Mouse (Mus musculus) yolk sac, embryonic 10.5 days (tissue): ENCODE measurements at regions not wholly inside any gene's neighbourhood (a gene's known extent, or its start where the extent isn't known, plus 50 kb on each side); places are given as distances from the start of the nearest gene placed in this dataset.

Experiments
- DNase-seq: peaks from one replicate; pipeline ENCODE4 v3.0.0-alpha.2; 2017; ENCODE audit warnings: low spot score

DNA sequence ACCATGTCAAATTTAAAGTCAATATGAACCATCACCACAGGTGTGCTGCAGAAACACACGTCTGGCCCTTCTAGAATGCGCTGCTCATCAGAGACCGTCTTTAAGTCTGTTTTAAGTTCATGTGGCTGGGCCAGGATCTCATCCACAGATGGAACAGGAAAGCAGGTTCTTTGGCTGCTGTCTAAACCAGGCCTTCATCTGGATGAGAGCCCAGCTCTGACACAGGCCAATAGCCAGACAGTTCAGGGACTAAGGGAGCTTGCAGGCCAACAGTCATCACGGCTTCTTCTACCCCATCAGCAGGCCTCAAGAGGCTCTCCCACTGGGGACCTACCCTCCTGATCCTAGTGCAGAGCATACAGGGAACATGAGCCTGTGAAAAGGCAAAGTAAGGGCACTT lies 185.4 kb upstream of the Eci2 start:
- DNase-seq, result no peak

DNA sequence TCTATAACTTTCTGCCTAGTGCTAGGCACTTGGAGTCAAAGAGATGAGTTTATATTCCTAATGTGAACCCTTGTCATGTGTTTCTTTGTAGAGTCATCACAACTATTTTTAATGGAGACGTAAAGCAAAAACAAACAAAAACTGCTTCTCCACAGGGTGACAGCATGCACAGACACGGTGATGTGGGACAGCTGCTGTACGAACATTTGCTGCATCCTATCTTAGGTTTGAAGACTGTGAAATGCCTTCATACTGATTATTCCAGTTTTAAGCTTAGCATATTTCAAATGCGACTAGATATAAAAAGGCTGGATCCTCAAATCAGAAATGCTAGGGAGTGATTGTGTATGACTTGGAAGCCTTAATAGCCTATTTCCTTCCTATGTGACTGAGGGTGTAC lies 187.3 kb upstream of the Eci2 start:
- DNase-seq, result no peak

DNA sequence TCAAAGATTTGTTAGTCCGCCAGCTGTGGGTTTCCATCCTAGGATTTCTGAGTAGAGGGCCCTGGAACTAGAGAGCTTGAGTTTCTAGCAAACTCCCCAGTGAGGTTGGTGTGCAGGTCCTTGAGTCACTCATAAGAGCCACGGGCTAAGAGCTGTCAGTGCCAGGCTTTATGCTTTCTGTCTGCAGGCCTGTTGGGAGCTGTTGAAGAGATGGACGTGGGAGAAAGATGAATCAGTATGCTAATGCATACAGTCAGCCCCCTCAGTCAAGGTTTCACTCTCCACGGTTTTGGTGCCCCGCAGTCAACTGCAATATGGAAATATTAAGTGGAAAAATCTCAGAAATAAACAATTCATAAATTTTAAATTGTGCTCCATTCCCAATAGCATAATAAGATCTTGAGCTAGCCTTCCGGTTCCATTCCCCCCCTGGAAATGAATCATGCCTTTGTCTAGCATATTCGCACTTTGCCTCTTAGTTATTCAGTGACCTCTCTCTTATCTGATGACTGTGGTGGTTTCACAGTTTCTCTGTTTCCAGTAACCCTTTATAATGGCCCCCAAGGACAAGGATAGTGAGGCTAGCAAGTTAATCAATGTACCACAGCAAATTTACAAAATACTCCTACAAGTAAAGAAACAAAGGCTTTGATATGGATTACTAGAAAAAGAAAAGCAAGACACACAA lies 199.4 kb upstream of the Eci2 start:
- no peak for DNase-seq

DNA sequence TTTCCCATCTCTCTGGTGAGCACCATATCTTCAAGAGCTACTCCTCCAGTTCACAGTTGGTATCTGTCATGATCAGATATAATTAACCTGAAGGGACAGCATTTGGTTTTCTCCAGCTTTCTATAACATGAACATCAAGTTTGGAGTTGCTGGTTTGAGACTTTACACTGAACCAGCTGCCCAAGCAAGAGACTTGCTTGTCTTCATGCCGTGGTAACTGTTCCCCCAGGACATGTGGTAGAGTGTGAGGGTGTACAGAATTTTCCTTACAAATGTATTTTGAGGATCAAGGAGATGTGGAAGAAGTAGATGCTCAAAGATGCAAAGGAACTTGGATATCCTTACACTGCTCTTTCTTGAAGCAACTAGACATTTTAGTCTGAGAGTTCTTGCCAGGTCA lies 200.0 kb upstream of the Eci2 start:
- no peak for DNase-seq

DNA sequence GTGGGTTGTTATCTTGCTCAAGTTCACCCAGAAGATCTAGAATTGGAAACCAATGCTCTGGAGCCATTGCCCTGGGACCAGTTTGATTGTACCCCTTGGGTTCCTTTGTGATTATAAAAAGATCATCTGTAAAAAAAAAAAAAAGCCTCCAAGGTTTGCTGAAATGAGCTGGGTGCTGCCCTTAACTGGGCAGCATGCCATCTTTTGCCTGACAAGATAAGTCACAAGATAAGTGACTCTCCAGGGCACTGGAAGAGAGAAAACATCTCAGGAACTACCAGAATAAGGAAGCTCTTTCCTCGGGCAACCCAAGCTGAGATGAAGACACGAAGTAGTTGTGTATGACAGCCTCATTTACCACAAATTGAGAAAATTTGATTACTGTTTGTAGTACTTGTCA lies 202.7 kb upstream of the Eci2 start:
- DNase-seq, result no peak

DNA sequence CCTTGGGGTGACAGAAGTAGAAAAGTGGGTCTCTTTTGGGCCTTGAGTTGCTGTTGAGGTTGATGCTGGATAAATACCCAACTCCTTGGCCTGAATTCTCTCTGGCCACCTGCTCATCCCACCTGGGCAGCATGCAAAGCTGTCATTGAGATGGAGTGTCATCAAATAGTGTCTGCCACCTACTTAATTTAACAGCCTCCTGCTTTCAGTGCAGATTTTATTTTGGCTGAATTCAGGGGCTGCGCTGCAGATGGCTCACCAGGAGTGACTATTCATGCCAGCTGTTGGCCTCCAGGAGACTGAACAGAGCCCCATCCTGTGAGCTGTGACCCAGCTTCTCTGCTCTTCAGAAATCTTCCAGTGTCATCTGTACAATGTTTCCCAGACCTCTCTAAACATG lies 206.7 kb upstream of the Eci2 start:
- no peak for DNase-seq

DNA sequence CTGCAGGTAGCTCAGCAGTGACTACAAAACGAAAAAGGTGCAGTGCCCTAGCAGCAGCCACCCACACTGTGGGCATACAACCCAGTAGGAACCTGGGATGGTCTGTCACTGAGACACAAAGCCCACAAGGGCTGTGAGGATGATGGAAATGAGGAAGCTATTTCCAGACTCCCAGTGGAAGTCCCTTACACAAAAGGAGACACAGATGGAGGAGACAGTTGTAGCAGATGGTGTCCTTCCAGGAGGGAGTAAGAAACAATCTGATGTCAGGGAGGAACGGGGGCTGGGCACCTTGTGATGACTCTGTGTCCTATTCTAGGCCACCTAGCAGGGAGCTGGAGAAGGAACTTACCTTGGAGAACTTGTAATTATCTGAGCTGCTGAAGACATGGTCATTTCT lies 214.5 kb upstream of the Eci2 start:
- no peak for DNase-seq

DNA sequence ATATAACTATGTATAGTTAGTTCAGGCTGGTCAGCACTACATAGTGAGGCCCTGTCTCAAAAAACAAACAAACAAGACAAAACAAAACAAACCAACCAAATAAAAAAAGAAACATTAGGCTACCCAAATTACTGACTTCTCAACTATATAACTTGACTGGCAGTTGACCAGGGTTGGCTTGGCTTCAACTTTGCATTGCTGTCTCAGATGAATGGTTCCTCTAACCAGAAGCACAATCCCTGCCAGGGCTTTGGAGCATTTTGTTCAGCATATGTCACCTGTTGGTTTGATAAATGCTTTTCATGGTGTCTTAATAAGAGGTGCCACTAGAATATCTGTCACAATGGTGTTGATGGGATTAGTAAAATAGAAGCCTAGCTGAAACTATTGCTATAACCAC lies 217.1 kb upstream of the Eci2 start:
- no peak for DNase-seq

DNA sequence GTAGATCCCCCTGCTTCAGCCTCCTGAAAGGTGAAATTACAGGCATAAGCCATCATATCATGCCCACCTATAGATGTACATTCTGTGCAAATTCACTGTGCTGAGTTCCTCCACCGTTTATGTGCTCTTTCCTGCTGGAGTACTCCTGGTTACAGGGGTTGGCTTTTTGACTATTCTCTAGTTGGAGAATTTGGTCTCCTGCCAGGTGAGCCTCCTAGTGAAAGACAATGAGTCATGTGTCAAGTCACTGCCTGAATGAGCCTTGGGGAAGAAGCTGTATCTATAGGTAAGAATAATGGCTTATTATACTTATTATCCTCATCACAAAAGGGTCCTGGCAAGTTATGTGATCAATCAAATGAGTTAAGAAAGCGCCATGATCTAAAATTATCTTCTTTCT lies 230.5 kb upstream of the Eci2 start:
- no peak for DNase-seq

DNA sequence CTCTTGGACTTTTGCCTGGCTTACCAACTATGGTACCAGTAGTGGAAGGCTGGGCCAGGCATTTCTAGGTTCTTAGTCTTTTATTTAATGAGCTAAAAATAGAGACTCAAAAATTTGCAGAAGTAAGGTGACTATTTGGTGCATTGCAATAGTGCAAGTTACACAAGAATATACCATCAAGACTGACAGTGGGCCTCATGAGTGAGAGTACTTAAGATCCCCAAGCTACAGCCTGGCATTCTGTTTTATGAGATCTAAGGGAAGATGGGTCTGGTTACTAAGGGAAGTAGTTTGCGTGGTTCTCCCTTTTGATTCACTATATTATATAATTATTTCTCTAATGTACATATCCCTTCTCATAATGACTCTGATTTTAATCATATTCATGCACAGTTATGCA lies 231.8 kb upstream of the Eci2 start:
- DNase-seq, result no peak

DNA sequence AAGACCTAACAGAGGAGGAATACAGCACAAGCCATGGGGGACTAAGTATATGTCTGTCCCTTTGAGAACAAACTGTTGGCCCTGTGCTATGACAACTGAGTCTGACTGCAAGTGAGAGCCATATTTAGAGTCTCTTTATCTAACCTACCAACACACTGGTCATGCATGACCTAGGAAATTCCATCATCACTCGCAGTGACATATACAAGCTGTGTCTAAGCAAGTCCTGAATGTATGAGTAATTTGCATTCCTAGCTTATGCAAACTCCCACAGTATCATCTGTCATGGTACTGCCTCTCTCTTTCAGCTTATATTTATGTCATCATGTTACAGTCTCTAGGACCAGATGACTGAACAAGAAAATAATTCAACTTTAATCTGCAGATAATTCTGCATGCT lies 257.1 kb upstream of the Eci2 start:
- DNase-seq, result no peak

DNA sequence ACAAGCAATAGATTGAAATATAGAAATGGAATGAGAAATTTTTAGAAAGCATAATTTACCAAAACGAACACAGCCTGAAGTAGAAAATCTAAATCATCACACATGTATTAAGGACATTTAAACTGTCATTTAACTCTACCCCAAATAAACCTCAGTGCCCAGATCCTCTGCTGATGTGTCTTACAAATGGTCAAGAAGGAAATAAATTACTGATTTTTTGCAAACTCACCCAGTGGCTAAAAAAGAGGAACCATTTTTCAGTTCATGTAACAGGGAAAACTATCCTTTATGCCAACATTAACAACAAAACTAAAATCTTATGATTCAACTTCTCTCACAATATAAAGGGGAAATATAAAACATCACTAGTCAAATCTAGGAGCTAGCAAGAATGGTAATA lies 275.2 kb upstream of the Eci2 start:
- no peak for DNase-seq

DNA sequence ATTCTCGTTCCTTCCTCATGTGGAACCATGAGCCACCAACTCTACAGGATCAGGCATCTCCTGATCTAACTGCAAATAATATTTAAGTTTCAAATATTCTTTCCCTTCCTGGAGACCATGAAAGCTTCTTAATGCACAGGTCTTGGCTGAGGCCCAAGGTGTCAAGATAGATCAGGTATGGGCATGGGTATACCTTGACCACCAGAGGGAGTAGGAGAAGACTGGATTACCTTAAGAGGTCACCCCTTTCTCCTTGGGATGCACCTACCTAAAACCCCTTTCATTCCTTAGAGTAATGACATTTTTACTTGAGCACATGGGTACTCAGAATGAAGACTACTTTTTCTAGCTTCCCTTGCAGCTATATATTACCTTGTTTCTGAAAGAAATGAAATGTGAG lies 289.9 kb upstream of the Eci2 start:
- DNase-seq, result no peak

DNA sequence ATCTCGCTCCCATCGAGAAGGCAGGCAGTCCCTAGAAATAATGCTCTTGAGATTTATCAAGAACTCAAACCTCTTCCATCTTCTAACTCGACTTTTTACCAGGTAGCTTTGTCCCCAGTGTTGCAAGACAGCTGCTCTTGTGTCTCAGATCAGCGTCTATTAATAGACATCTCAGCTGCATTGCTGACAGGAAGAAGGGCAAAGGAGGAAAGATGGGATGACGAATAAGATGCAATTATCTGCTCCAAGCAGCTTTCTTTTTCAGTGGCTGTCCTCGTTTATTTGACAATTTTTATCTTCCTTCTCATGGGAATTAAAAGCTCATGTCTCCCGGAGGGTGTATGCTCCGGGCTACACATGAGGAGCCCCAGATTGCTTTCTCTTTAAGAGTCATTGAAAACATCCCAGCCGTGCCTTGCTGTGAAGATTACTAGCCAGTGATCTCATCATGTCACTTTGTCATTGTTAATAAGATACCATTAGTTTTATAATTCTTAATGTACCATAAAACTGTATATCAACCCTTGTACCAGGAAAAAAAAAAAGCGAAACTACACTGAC lies 299.9 kb upstream of the Eci2 start:
- DNase-seq, result no peak

DNA sequence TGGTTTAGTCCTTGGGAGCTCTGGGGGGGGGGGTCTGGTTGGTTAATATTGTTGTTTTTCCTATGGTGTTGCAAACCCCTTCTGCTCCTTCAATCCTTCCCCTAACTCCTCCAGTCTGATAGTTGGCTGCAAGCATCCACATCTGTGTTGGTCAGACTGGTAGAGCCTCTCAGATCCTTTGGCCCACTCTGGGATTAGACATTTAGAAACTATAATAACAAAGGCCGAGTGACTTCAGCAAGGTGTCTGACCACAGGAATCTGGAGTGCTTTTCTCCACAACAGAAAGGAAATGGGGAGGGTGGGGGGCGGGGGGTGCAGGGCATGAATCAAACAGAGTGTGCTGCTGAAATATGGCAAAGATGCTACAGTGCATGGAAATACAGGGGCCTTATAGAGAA lies 301.4 kb upstream of the Eci2 start:
- DNase-seq, result no peak

DNA sequence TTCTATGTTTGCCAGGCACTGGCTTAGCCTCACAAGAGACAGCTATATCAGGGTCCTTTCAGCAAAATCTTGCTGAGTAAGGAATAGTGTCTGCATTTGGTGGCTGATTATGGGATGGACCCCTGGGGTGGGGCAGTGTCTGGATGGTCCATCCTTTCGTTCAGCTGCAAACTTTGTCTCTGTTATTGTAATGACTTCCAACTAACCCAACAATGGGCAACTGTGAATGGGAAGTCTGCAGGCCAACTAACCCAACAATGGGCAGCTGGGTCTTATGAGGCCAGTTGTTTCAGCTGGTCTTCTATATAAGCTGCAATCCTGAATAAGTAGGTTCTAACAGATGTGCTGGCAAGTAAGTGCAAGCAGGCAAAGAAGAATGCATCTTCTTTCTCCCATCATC lies 304.0 kb upstream of the Eci2 start:
- no peak for DNase-seq

DNA sequence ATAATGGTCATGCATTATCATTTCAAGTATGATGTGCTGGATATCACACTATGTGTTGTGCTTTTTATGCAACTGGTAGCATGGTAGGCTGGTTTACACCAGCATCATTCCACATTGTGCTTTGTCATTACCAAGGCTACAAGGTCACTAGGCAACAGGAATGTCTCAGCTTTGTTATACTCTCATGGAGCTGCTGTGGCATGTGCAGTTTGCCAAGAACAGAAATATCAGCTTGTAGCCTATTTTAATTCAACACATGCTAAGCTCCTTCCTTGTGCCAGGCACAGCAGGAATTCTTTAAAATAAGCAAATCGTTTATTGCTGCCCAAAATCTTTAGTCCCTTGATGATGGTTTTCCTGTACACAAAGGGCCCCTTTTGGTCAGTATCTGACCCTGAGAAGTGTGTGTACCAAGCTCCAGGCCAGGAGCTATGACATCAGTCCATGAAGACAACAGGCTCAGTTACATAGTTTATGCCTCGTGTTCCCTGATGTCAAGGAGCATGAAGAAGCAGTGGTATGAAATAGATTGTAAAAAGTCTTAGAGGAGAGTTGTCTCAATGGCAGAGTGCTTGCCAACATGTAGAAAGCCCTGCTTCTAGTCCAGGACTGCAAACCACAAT lies 314.0 kb upstream of the Cdyl start:
- DNase-seq, result no peak

DNA sequence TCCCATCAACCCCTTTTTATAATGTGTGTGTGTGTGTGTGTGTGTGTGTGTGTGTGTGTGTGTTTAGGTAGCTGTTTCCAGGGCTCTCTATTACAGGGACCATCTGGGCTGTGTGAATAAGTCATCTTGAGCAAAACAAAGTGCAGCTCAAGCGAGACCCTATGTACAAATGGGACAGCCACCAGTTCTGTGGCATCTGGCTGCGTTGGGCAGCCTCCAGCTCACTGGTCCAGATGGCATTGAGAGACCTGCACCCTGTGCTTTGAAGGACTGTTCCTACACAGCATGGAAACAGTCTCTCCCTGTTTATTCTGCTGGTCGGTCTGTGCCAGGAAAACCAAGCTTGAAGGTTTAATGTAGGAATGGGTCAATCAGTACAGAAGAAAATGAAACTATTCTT lies 311.4 kb upstream of the Cdyl start:
- no peak for DNase-seq

DNA sequence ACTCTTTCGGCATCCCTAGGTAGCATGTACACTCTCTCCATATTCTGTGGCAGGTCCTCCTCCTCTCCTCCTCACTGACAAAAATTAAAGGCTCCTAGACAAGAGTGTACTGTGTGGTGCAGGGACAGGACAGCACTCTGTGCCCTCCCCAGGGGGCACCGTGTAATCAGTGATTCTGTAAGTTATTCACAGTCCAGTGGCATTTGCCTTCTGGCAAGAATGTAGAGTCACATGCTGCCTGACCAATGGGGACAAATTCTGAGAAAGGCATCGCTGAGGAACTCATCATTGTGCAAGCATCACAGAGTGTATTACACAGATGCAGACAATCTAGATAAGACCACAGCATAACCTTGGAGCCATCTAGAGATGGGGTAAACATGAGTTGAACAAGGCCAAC lies 300.3 kb upstream of the Cdyl start:
- DNase-seq, result no peak

DNA sequence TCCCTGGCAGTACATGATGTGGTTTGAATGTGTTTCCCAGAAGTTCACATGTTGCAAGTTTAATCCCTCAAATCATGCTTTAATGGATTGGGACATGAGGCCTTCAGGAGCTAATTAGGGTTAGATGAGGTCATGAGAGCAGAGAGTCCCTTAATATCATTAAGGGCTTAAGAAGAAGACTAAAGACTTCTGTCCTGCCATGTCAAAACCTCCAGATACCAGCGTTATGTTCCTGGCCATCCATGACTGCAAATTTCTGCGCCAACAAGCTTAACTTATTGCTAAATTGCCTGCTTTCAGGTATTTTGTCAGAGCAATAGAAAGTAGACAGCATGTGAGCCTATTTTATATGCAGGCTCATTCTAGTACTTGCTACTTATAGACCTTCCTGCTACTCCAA lies 282.1 kb upstream of the Cdyl start:
- DNase-seq, result no peak

DNA sequence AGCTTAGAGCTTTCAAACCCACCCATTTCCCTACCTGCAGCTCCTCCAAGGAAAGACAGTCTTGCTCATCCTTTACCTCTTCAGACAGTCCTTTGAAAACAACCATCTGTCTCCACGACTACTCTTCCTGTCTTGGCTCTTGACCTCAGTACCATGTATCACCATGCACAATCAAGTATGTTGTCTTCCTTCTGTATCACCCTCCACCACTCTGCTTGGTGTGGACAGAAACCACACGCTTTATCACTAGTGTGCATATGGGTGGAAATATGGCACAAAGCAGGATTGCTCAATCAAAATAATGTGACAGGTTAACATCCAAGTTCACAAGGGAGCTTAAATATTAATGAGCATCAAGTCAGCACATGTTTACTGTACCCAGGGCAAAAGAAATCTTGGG lies 280.1 kb upstream of the Cdyl start:
- no peak for DNase-seq

DNA sequence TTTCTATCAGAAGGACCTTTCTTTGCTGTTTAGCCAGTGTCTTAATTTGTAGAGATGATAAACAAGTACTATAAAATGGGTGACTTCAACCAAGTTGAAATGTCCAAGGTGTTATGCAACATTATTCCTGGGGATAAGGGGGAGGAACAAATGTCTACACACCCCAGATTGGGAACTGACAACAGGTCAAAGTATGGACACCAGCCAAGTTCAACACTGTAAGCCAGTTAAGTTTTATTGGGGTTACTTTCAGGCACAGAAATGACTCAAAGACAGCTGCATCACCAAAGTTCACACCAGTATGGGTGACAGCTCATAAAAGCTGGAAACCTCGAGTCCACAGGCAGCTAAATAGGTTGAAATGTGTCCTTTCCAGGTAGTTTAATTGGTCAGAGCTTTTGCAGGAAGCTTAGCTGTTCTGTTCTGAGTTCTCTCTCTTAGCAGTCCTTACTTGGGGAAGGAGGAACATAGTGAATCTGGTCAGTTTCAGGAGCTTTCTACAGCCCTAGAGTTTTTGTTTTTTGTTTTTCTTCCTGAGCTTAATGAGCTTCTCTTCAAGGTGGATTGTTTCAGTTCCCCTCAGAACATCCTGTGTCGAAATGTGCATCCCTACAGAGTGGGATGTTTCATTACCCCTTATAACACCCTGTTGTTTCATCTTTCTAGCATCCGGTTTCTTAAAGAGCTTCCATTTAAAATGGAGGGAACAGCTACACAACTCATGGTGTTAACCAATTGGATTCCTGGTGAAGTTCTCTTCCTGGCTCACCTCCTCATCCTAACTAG lies 279.2 kb upstream of the Cdyl start:
- DNase-seq, result no peak

DNA sequence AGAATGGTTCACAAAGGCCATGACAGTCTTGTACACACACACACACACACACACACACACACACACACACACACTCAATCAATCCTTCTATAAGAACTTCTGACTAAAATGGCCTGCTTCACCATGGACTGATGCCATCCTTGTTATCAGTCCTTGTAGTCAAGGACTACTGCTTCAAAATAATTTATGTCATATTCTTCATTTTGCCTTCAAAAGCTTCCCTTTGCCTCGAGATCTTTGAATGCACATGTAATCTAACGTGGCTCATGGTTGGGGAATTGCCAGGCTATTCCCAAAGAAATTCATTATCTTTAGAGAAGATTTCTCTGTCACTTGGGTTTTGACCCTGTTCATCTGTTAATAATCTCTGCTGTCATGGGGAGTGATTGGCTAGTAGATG lies 278.0 kb upstream of the Cdyl start:
- no peak for DNase-seq
